Mouse (Mus musculus): ENCODE data around the gene Gpn2. TPM values are rescaled to one million over a fixed set of nuclear protein-coding genes. Genes with fewer than 3 reads are reported as not detected.

Gpn2 gene
- 8.6 and 10.8 TPM in 2 replicates for polyA plus RNA-seq (2015; fragmentation: Nextera tagmentation; extraction: Ambion mirVana)

DNA sequence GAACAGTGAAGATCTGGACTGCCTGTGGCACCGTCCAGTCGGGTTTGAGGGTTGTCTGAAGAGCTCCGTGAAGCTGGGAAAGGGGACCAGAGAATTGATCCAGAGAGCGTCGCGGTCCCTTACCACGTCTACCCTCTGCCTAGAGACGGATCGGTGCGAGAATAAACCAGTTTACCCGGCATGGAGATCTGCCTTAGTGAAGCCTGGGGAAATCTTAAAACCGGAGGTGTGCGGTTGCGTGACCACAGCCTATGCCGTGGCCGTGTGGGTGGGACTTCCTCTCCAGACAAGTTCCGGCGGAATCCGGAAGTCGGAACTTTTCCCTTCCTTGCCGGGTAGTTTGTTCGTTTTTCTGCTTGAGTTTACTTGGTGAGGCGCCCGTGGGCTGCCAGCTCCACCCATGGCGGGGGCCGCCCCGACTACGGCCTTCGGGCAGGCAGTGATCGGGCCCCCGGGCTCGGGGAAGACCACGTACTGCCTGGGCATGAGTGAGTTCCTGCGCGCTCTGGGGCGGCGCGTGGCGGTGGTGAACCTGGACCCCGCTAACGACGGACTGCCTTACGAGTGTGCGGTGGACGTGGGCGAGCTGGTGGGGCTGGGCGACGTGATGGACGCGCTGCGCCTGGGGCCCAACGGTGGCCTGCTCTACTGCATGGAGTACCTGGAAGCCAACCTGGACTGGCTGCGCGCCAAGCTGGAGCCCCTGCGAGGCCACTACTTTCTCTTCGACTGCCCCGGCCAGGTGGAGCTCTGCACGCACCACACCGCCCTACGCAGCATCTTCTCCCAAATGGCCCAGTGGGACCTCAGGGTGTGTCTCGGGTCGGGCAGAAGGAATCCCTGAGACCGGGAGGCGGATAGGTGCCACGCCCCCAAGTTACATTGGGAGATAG lies at the start of gene Gpn2:
Gene Gpn2, plus strand, starts transcription at position 304 of the 893 bp plus-strand sequence.
- Histone ChIP-seq H3K36me3 (replicated peaks) (peaks cover 64% of the 10 kb centered on the region), H3K4me3 (replicated peaks) (peak within 1 kb of the TSS; percentile 88), H3K4me1 (replicated peaks) (peaks cover 30% of the 10 kb centered on the region), H3K27me3 (no peaks in the 10 kb centered on the region), H3K9me3 (replicated peaks) (no peaks in the 10 kb centered on the region), H3K4me2 (peak within 1 kb of the TSS; percentile 95), H3K9ac (peak within 1 kb of the TSS; percentile 83), H3K27ac (replicated peaks) (peak within 1 kb of the TSS; percentile 82)
- ATAC-seq (ENCODE audit: insufficient read depth), result peak; percentile 82
- WGBS (ENCODE audit: insufficient replicate concordance), result under 1% methylated on average over 65 of the region's 65 CpGs

DNA sequence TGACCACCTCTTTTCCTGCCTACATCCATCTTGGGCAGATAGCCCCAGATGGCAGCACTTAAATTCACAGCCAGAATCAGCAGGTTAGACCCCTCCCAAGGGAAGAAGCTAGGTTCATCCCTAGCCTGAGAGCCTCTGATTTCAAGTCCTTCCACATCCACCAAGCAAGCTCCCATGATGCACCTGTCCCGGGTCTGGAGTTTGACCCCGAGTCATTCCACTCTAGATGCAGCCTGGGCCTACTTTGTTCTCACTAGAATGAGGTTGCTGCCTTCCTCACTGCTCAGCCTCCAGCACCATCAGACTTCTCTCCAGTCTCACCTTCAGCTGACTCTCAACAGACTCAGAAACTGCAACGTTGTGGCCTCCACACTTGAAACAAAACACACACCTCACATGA lies 48.1 kb upstream of the Gpn2 start:
- Histone ChIP-seq H3K27ac (replicated peaks) (no peak overlapping the region), H3K9ac (no peak overlapping the region), H3K36me3 (replicated peaks) (peaks cover 99% of the 10 kb centered on the region), H3K4me1 (replicated peaks) (no peaks in the 10 kb centered on the region), H3K27me3 (no peaks in the 10 kb centered on the region), H3K4me2 (no peak overlapping the region), H3K9me3 (replicated peaks) (no peaks in the 10 kb centered on the region), H3K4me3 (replicated peaks) (no peak overlapping the region)
- ATAC-seq (ENCODE audit: insufficient read depth), result no peak
- 68% methylated on average over 3 of the region's 3 CpGs for WGBS (ENCODE audit: insufficient replicate concordance)

DNA sequence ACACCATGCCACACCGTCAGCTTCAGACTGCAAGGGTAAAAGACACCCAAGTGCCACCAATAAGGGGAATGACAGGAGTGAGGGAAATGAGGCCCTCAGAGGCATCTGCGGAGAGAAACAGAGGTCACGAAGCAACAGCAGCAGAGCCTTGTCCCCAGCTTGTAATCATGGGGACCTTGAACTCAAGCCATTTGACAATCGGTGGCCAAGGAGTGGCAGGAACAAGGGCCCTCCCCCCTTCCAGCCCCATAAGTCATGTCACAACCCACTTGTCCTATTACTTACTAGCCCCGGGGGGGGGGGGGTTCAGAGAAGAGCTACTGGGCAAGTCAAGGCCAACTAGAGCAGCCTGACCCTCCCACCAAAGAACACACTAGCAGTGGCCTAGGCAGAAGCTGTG lies 47.5 kb upstream of the Gpn2 start:
- H3K4me1 ChIP-seq (replicated peaks), result no peaks in the 10 kb centered on the region
- peaks cover 99% of the 10 kb centered on the region for H3K36me3 ChIP-seq (replicated peaks)
- H3K4me3 ChIP-seq (replicated peaks), result no peak overlapping the region
- WGBS (ENCODE audit: insufficient replicate concordance), result 72% methylated on average over 5 of the region's 5 CpGs
- no peak for ATAC-seq (ENCODE audit: insufficient read depth)
- no peak overlapping the region for H3K27ac ChIP-seq (replicated peaks)
- H3K9me3 ChIP-seq (replicated peaks), result no peaks in the 10 kb centered on the region
- H3K9ac ChIP-seq, result no peak overlapping the region
- no peaks in the 10 kb centered on the region for H3K27me3 ChIP-seq
- no peak overlapping the region for H3K4me2 ChIP-seq

DNA sequence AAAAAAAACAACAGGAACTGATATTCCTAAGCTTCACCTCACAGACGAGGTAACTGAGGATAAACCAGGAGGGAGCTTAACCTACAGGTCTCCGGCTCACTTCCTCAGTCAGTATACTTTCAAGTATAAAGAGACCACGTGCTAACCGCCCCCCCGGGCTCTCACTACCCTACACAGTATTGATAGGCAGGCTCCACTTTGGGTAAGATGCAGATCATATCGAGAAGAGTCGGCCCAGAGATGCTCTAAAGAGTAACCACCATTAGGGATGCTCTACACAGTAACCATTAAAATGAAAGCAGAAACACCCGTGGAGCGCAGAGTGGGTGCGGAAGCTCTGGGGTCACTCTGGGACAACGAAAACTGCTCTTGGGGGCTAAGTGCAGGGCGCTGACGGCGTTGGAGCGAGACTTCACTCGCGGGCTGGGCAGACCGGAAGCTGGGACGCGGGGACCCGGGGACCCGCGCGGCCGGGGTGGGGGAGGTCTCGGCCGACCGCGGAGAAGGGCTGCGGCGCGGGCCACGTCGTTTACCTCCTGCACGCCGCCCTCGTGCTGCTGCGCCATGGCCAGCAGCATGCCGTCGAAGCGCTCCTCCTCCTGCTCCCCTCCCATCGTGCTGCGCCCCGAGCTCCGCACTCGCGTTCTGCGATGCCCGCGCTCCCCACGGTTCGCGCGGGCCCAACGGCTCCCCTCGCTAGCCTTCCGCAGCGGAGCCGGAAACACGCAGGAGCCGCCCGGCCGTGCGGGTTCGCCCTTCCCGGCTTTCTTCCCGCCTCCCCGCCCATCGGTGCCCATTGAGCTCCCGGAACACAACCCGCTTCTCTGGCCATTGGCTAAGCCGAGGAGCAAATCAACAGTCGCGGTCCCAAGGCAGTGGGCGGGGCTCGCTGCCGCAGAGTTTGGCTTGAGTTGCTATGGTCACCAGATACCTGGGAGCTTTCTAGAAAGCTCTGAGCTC lies 38.6 kb upstream of the Gpn2 start, which contains the start of gene Nudc:
Gene Nudc, minus strand, starts transcription at position 725 of the 960 bp plus-strand sequence.
- Histone ChIP-seq H3K27ac (replicated peaks) (peak within 1 kb of the TSS; percentile 70), H3K9ac (peak within 1 kb of the TSS; percentile 87), H3K27me3 (no peaks in the 10 kb centered on the region), H3K4me3 (replicated peaks) (peak within 1 kb of the TSS; percentile 95), H3K36me3 (replicated peaks) (peaks cover 30% of the 10 kb centered on the region), H3K4me2 (peak within 1 kb of the TSS; percentile 80), H3K9me3 (replicated peaks) (no peaks in the 10 kb centered on the region), H3K4me1 (replicated peaks) (peaks cover 23% of the 10 kb centered on the region)
- peak; percentile 99 for ATAC-seq (ENCODE audit: insufficient read depth)
- under 1% methylated on average over 77 of the region's 77 CpGs for WGBS (ENCODE audit: insufficient replicate concordance)

DNA sequence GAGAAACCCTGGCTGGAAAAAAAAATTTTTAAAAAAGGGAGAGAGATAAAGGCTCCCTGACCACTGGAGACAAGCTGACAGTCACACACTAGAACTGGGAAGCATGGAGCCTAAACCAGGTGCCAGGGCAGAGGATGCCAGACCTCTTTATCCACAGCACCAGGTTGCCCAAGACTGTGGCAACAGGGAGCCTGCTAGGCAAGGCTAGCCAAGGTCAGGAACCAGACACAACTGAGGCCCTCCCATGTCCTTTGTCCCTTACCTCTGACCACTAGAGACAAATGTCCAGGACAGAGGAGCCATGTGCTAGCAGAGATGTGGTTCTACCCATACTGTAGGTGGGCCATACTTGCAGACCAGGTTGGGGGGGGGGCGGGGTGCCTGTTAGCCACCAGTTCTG lies 32.1 kb upstream of the Gpn2 start:
- no peaks in the 10 kb centered on the region; the same call in 1 of the 2 replicates for H3K27me3 ChIP-seq
- no peak overlapping the region for H3K4me3 ChIP-seq (replicated peaks)
- H3K36me3 ChIP-seq (replicated peaks), result no peaks in the 10 kb centered on the region
- no peak overlapping the region for H3K27ac ChIP-seq (replicated peaks)
- H3K9ac ChIP-seq, result no peak overlapping the region
- ATAC-seq (ENCODE audit: insufficient read depth), result no peak
- no peaks in the 10 kb centered on the region for H3K9me3 ChIP-seq (replicated peaks)
- H3K4me1 ChIP-seq (replicated peaks), result peaks cover 23% of the 10 kb centered on the region
- H3K4me2 ChIP-seq, result no peak overlapping the region
- WGBS (ENCODE audit: insufficient replicate concordance), result 53% methylated on average over 1 of the region's 1 CpGs

DNA sequence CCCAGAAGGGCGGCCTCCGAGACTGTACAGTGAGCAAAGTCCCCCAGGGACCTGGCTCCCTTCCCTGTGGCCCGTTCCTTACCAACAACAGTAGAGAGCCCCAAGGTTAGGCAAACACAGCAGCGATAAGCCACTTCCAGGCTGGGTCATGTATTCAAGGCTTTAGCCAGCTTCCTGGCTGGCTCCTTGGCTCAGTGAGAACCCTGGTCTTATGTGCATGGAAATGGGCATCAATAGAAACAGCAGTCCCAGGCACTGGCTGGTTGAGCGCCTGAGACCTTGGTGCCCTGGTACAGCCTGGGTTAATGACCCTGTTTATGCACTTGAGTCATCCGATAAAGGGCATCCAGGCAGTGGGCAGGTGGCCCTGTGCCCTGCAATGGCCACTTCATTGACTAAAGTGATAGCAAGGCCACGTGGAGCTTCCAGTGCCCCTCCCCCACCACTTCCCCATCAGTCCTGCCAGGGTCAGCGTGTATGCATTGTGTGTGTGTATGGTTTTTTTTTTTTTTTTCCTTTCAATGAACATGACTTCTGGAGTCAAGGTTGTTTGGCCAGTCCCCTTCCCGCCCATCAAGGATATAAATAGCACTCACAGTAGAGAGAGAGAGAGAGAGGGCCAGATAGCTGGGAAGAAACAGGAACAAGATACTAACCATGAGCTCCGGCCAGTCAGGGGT lies 31.3 kb upstream of the Gpn2 start, which contains the start of gene Nr0b2:
Gene Nr0b2, plus strand, starts transcription at position 609 of the 680 bp plus-strand sequence.
- Histone ChIP-seq H3K9me3 (replicated peaks) (no peaks in the 10 kb centered on the region), H3K9ac (no peak within 1 kb of the TSS), H3K27ac (replicated peaks) (no peak within 1 kb of the TSS), H3K4me3 (replicated peaks) (no peak within 1 kb of the TSS; the same call in 1 of the 2 replicates), H3K4me2 (peak within 1 kb of the TSS; percentile 32), H3K27me3 (no peaks in the 10 kb centered on the region; the same call in 1 of the 2 replicates), H3K4me1 (replicated peaks) (peaks cover 23% of the 10 kb centered on the region), H3K36me3 (replicated peaks) (no peaks in the 10 kb centered on the region)
- no peak for ATAC-seq (ENCODE audit: insufficient read depth)
- WGBS (ENCODE audit: insufficient replicate concordance), result 38% methylated on average over 10 of the region's 10 CpGs

DNA sequence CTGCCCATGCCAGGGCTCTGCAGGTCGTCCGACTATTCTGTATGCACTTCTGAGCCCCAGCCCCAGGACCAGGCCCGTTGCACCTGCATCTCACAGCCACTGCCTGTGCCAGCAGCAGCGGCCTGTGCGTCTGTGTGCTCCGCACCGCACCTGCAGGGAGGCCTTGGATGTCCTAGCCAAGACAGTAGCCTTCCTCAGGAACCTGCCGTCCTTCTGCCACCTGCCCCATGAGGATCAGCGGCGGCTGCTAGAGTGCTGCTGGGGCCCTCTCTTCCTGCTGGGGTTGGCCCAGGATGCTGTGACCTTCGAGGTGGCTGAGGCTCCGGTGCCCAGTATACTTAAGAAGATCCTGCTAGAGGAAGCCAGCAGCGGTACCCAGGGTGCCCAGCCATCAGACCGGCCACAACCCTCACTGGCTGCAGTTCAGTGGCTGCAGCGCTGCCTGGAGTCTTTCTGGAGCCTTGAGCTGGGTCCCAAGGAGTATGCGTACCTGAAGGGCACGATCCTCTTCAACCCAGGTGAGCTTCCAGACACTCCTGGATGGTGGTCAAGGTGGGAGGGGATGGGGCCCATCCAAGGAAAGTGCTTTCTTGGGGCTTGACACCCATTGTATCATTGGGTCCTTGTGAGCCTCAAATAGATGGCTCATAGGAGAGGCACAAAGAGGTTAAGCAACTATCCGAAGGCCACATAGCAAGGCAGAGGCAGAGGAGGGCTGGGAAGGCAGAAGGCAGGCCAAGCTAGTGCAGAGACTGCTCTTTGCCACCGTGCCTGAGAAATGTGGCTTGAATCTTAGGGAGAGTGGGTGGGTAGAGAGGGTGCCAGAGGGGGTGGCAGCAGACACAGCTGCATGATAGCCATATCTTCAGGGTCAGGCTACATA lies 30.5 kb upstream of the Gpn2 start:
- H3K9me3 ChIP-seq (replicated peaks), result no peaks in the 10 kb centered on the region
- 43% methylated on average over 19 of the region's 19 CpGs for WGBS (ENCODE audit: insufficient replicate concordance)
- ATAC-seq (ENCODE audit: insufficient read depth), result no peak
- no peak overlapping the region for H3K27ac ChIP-seq (replicated peaks)
- no peak overlapping the region; the same call in 1 of the 2 replicates for H3K4me3 ChIP-seq (replicated peaks)
- H3K9ac ChIP-seq, result no peak overlapping the region
- H3K27me3 ChIP-seq, result no peaks in the 10 kb centered on the region; the same call in 1 of the 2 replicates
- H3K4me2 ChIP-seq, result peak overlapping the region; percentile 32
- no peaks in the 10 kb centered on the region for H3K36me3 ChIP-seq (replicated peaks)
- H3K4me1 ChIP-seq (replicated peaks), result peaks cover 23% of the 10 kb centered on the region

DNA sequence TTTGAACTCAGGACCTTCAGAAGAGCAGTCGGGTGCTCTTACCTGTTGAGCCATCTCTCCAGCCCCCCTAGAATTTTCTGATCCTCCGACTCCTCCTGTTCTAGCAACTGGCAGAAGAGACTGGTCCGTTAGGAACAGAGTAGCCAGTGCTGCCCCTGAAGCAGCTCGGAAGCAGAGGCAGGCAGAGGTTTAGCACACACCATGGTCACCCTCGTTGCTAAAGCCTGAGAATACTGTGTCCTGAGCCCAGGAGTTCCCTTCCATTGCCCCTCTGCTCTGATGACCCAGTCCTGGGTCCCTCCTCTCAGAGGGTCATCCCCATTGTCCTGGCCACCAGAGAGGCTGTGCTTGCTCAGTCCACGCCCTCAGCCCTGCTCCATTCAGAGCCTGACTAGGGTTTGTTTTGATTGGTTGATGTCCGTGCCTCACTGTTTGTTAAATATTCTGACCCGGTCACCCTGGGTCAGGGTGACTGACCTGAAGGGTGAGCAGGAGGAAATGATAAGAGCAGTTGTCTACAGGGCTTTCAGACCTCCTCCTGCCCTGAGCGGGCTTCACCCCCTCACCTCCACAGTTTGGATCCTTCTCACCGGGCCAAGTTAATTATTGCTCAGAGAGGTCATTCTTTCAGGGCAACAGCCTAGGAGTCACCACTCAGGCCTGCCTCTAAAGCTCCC lies 27.0 kb upstream of the Gpn2 start:
- no peaks in the 10 kb centered on the region for H3K9me3 ChIP-seq (replicated peaks)
- no peak overlapping the region for H3K9ac ChIP-seq
- H3K4me2 ChIP-seq, result 0 out of 2 replicates have a peak overlapping the region, but pooled peaks have one; percentile 11
- no peaks in the 10 kb centered on the region; the same call in 1 of the 2 replicates for H3K27me3 ChIP-seq
- WGBS (ENCODE audit: insufficient replicate concordance), result 50% methylated on average over 10 of the region's 10 CpGs
- H3K4me3 ChIP-seq (replicated peaks), result no peak overlapping the region
- peak overlapping the region; percentile 45; the same call in 1 of the 2 replicates for H3K27ac ChIP-seq (replicated peaks)
- ATAC-seq (ENCODE audit: insufficient read depth), result peak; percentile 89
- peaks cover 20% of the 10 kb centered on the region for H3K4me1 ChIP-seq (replicated peaks)
- H3K36me3 ChIP-seq (replicated peaks), result no peaks in the 10 kb centered on the region

DNA sequence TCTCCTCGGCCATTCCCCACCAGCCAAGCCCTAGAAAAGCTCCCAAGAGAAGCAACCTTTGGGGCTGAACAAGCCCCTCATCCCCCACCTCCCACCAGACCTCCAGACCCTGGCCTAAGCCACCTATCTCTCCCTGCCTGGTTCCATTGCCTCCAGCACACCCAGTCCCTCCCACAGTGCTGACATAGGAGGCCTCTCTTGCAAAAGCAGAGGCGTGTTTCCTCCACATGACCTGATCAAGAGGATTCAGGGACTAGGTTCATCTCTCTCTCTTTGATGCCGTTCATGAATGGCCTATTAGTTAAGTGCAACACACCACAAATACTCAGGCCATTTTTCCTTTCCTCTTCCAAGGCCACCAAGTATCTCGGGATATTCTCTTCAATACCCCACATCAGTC lies 24.3 kb upstream of the Gpn2 start:
- no peaks in the 10 kb centered on the region for H3K27me3 ChIP-seq
- no peak overlapping the region for H3K9ac ChIP-seq
- no peaks in the 10 kb centered on the region for H3K36me3 ChIP-seq (replicated peaks)
- no peak overlapping the region for H3K4me2 ChIP-seq
- H3K9me3 ChIP-seq (replicated peaks), result no peaks in the 10 kb centered on the region
- no peak overlapping the region for H3K27ac ChIP-seq (replicated peaks)
- no peaks in the 10 kb centered on the region; the same call in 1 of the 2 replicates for H3K4me1 ChIP-seq (replicated peaks)
- WGBS (ENCODE audit: insufficient replicate concordance), result 65% methylated on average over 4 of the region's 4 CpGs
- no peak for ATAC-seq (ENCODE audit: insufficient read depth)
- no peak overlapping the region for H3K4me3 ChIP-seq (replicated peaks)
